Mouse (Mus musculus) left cerebral cortex, postnatal 14 days (tissue): ENCODE measurements around the gene Kat8. TPM values are rescaled to one million over a fixed set of nuclear protein-coding genes. Genes with fewer than 3 reads are reported as not detected.
"Not testable (repeated sequence)": the region's sequence is repeated elsewhere in the genome, so short reads cannot be mapped to it uniquely, and the experiment has no call there.

Experiments used
- DNase-seq, 2 experiments: peaks; one replicate each; pipeline ENCODE4 v3.0.0; 2021 to 2022; ENCODE audit warnings: low spot score in 2 of 2, mixed read lengths in 1 of 2
- intact Hi-C: fragments of 180-260 bp; cut with DNase I; formaldehyde crosslinking; loops from one replicate; pipeline ENCODE4 v1.15.1; 2025
- total RNA-seq, 2 experiments: library from RNA; stranded (reverse); gene quantifications; 2 replicates each; pipeline ENCODE4 v1.2.3; 2021

Gene Kat8
- total RNA-seq, 2 experiments from 2014 or later = 26.0 to 30.0 TPM

- intact Hi-C loops = no loop called here
- DNase-seq = peak; percentile 95 to 97
These were observed 16.9 kb upstream of the Kat8 start, which contains the start of the genes Gm21974 and Vkorc1 for GRCm38 (mm10) chr7:127895442-127895841. Gene Gm21974, minus strand, starts transcription at chr7:127895454. Gene Vkorc1, minus strand, starts transcription at chr7:127895617.

- DNase-seq, intact Hi-C loops: not testable (repeated sequence)
These were observed 16.4 kb upstream of the Kat8 start for GRCm38 (mm10) chr7:127895891-127896290.

- intact Hi-C loops = no loop called here
- DNase-seq = peak; percentile 51 to 68
These were observed 15.9 kb upstream of the Kat8 start for GRCm38 (mm10) chr7:127896384-127896783.

GRCm38 (mm10) chr7:127897542-127897941 is 14.8 kb upstream of the Kat8 start:
- intact Hi-C loops = no loop called here
- DNase-seq = no peak

- intact Hi-C loops = no loop called here
- no peak for DNase-seq
These were observed 13.9 kb upstream of the Kat8 start for GRCm38 (mm10) chr7:127898179-127898956.

GRCm38 (mm10) chr7:127899997-127900396 is 12.3 kb upstream of the Kat8 start:
- no peak for DNase-seq
- intact Hi-C loops = no loop called here

- DNase-seq = no peak
- intact Hi-C loops = no loop called here
These were observed 10.5 kb upstream of the Kat8 start for GRCm38 (mm10) chr7:127901772-127902171.

GRCm38 (mm10) chr7:127903971-127904796 is 8.1 kb upstream of the Kat8 start, which contains the start of gene Bckdk:
Gene Bckdk, plus strand, starts transcription at chr7:127904082.
- DNase-seq = peak; percentile 77 to 95
- intact Hi-C loops = no loop called here

GRCm38 (mm10) chr7:127907939-127908338 is 4.4 kb upstream of the Kat8 start:
- intact Hi-C loops = no loop called here
- no peak for DNase-seq

GRCm38 (mm10) chr7:127908656-127909055 is 3.7 kb upstream of the Kat8 start:
- intact Hi-C loops = no loop called here

GRCm38 (mm10) chr7:127912938-127913337 is 622 bp downstream of the Kat8 start:
- intact Hi-C loops = no loop called here
- DNase-seq = no peak

More at GRCm38 (mm10) chr7:127908656-127909055, 3.7 kb upstream of the Kat8 start:
- no peak for DNase-seq

- intact Hi-C loops = no loop called here
- DNase-seq = no peak
These were observed 3.0 kb downstream of the Kat8 start for GRCm38 (mm10) chr7:127915293-127915692.

- intact Hi-C loops = no loop called here
- DNase-seq = peak; percentile 33 to 47
These were observed 5.9 kb downstream of the Kat8 start for GRCm38 (mm10) chr7:127918203-127918602.

- intact Hi-C loops = no loop called here
- DNase-seq = no peak
These were observed 7.0 kb downstream of the Kat8 start for GRCm38 (mm10) chr7:127919290-127919689.

- DNase-seq = peak in 1 of 2 experiments; percentile 53
- intact Hi-C loops = no loop called here
These were observed 9.2 kb downstream of the Kat8 start for GRCm38 (mm10) chr7:127921516-127921915.

- intact Hi-C loops = no loop called here
- no peak for DNase-seq
These were observed 10.3 kb downstream of the Kat8 start for GRCm38 (mm10) chr7:127922451-127923275.

GRCm38 (mm10) chr7:127923714-127924113 is 11.4 kb downstream of the Kat8 start:
- no peak for DNase-seq
- intact Hi-C loops = no loop called here

GRCm38 (mm10) chr7:127925252-127925651 is 12.9 kb downstream of the Kat8 start:
- intact Hi-C loops = no loop called here
- no peak for DNase-seq

GRCm38 (mm10) chr7:127926066-127926465 is 13.8 kb downstream of the Kat8 start:
- intact Hi-C loops = no loop called here
- no peak for DNase-seq
